Mouse (Mus musculus) midbrain, embryonic 16.5 days (tissue): ENCODE data around the gene Ephb3. TPM values are rescaled to one million over a fixed set of nuclear protein-coding genes. Genes with fewer than 3 reads are reported as not detected.

Source experiments
- ATAC-seq: fragments of 200-750 bp; cut with Nextera tagmentation; 2 replicates; pipeline ENCODE4 v1.8.0; 2017; ENCODE audit warnings: moderate TSS enrichment
- H3K27ac ChIP-seq: fragments of 300-500 bp; sonication (generic); 2 replicates; pipeline ENCODE4 v1.5.1; 2014; ENCODE audit warnings: mild to moderate bottlenecking, low read length, mixed read lengths
- H3K27me3 ChIP-seq: fragments of 300-500 bp; sonication (generic); 2 replicates; pipeline ENCODE4 v1.6.1; 2014; ENCODE audit warnings: low read depth, low read length, mixed read lengths; ENCODE audit not compliant: control insufficient read depth, insufficient read depth
- H3K36me3 ChIP-seq: fragments of 300-500 bp; sonication (generic); 2 replicates; pipeline ENCODE4 v1.6.1; 2014; ENCODE audit warnings: mild to moderate bottlenecking, low read length, moderate library complexity, mixed read lengths; ENCODE audit not compliant: control insufficient read depth, insufficient read depth
- H3K4me1 ChIP-seq: fragments of 300-500 bp; sonication (generic); 2 replicates; pipeline ENCODE4 v1.6.1; 2014; ENCODE audit warnings: mild to moderate bottlenecking, low read length, mixed read lengths; ENCODE audit not compliant: control insufficient read depth, insufficient read depth
- H3K4me2 ChIP-seq: fragments of 300-500 bp; sonication (generic); 2 replicates; pipeline ENCODE4 v1.6.1; 2014; ENCODE audit warnings: mild to moderate bottlenecking, low read length, mixed read lengths
- H3K4me3 ChIP-seq: fragments of 300-500 bp; sonication (generic); 2 replicates; pipeline ENCODE4 v1.5.1; 2014; ENCODE audit warnings: low read depth, mild to moderate bottlenecking, low read length, moderate library complexity, mixed read lengths
- H3K9ac ChIP-seq: fragments of 300-500 bp; sonication (generic); 2 replicates; pipeline ENCODE4 v1.6.1; 2014; ENCODE audit warnings: low read depth, low read length, mixed read lengths
- H3K9me3 ChIP-seq: fragments of 300-500 bp; sonication (generic); replicated peaks from 2 replicates; pipeline ENCODE4 v1.6.1; 2014; ENCODE audit warnings: mild to moderate bottlenecking, low read length, mixed read lengths; ENCODE audit not compliant: control insufficient read depth, poor library complexity, severe bottlenecking
- WGBS: fragments of 180-500 bp; shearing (Covaris S2); extraction: QIAGEN DNeasy Blood & Tissue Kit; methylation state at CpG from one replicate; pipeline ENCODE4 v1.1.7; 2014; 5-methylcytosine and 5-hydroxymethylcytosine counted together
- polyA plus RNA-seq: library from polyadenylated mRNA; unstranded; fragments of >200 nt; fragmentation: Nextera tagmentation; extraction: Ambion mirVana; gene quantifications from 2 replicates; pipeline ENCODE4 v1.2.1, GENCODE M21; 2015

The Ephb3 gene
- polyA plus RNA-seq, 1 experiment from 2014 or later = 11.3 TPM

GRCm38 (mm10) chr16:21212369-21212768, 7.8 kb downstream of the Ephb3 start:
- Histone ChIP-seq H3K9ac (no peak overlapping the region), H3K4me1 (peaks cover 54% of the 10 kb centered on the region), H3K27ac (no peak overlapping the region), H3K4me2 (no peak overlapping the region), H3K4me3 (no peak overlapping the region), H3K36me3 (no peaks in the 10 kb centered on the region), H3K27me3 (no peaks in the 10 kb centered on the region), H3K9me3 (no peaks in the 10 kb centered on the region)
- 5% methylated on average over 1 of the region's 1 CpGs for WGBS
- no peak for ATAC-seq

- Histone ChIP-seq H3K4me1 (peaks cover 44% of the 10 kb centered on the region), H3K4me3 (no peak overlapping the region), H3K27me3 (no peaks in the 10 kb centered on the region), H3K9me3 (no peaks in the 10 kb centered on the region), H3K9ac (no peak overlapping the region), H3K4me2 (no peak overlapping the region), H3K36me3 (no peaks in the 10 kb centered on the region; the same call in 1 of the 2 replicates), H3K27ac (no peak overlapping the region)
- ATAC-seq = no peak
- 96% methylated on average over 7 of the region's 7 CpGs for WGBS
Observed at GRCm38 (mm10) chr16:21213939-21214338, 9.4 kb downstream of the Ephb3 start.

DNA sequence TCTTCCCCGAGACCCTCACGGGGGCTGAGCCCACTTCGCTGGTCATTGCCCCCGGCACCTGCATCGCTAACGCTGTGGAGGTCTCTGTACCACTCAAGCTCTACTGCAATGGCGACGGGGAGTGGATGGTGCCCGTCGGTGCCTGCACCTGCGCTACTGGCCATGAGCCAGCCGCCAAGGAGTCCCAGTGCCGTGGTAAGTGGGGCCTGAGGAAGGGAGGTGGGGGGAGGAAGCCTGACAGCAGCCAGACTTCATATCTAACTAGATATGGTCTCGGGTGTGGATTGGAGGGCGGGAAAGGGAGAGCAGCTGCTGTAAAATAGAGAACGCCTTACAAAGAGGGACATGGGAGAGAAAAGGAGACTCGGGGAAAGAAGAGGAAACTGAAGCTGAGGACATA, 10.2 kb downstream of the Ephb3 start:
- 86% methylated on average over 17 of the region's 17 CpGs for WGBS
- H3K27me3 ChIP-seq = no peaks in the 10 kb centered on the region
- H3K36me3 ChIP-seq = no peaks in the 10 kb centered on the region; the same call in 1 of the 2 replicates
- no peak overlapping the region for H3K4me2 ChIP-seq
- H3K4me1 ChIP-seq = peaks cover 42% of the 10 kb centered on the region
- H3K4me3 ChIP-seq = no peak overlapping the region
- ATAC-seq = no peak
- no peak overlapping the region for H3K27ac ChIP-seq
- H3K9ac ChIP-seq = no peak overlapping the region
- no peaks in the 10 kb centered on the region for H3K9me3 ChIP-seq

DNA sequence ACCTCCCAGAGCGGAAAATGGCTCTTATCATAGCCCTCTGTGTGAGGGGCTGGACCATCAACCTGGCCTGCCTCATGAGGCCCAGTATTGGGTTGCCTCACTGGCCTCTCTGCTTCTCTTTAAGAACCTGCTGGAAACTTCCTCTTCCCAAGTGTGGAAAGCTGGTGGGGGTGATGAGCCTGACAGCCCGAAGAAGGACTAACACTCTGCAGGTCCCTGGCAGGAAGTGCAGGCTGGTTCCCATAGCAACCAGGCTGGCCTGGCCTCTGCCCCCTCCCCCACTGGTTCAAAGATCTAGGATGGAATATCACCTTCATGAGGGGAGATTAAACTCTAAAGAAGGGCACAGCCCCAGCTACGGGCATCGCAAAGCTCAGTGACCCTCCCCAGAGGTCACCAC, 11.5 kb downstream of the Ephb3 start:
- no peak overlapping the region for H3K4me2 ChIP-seq
- H3K9ac ChIP-seq = no peak overlapping the region
- 23% methylated on average over 4 of the region's 4 CpGs for WGBS
- H3K4me1 ChIP-seq = peaks cover 31% of the 10 kb centered on the region
- no peak overlapping the region for H3K27ac ChIP-seq
- no peak overlapping the region for H3K4me3 ChIP-seq
- no peaks in the 10 kb centered on the region for H3K9me3 ChIP-seq
- no peaks in the 10 kb centered on the region for H3K27me3 ChIP-seq
- peaks cover 7% of the 10 kb centered on the region for H3K36me3 ChIP-seq
- peak; percentile 38; the same call in 1 of the 2 replicates for ATAC-seq

DNA sequence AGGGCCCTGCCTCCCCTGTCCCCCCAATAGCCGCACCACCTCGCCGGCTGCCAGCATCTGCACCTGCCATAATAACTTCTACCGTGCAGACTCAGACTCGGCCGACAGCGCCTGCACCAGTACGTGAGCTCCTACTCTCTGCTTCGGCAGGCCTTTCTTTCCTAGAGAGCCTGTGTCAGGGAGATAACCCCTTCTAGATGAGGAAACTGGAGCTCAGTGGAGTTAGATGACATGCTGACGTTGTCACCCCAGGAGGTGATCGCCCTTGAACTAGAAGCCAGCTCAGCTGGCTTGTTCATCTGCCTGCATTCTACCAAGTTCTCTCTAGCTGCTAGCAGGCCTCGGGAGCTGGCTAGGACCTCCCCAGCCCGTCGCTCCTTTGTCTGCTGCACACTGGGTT, 12.7 kb downstream of the Ephb3 start:
- no peak overlapping the region for H3K4me2 ChIP-seq
- no peak overlapping the region for H3K9ac ChIP-seq
- H3K27ac ChIP-seq = no peak overlapping the region
- H3K4me3 ChIP-seq = no peak overlapping the region
- peaks cover 23% of the 10 kb centered on the region for H3K4me1 ChIP-seq
- H3K9me3 ChIP-seq = no peaks in the 10 kb centered on the region
- 85% methylated on average over 14 of the region's 14 CpGs for WGBS
- H3K27me3 ChIP-seq = no peaks in the 10 kb centered on the region
- ATAC-seq = no peak
- peaks cover 9% of the 10 kb centered on the region for H3K36me3 ChIP-seq

DNA sequence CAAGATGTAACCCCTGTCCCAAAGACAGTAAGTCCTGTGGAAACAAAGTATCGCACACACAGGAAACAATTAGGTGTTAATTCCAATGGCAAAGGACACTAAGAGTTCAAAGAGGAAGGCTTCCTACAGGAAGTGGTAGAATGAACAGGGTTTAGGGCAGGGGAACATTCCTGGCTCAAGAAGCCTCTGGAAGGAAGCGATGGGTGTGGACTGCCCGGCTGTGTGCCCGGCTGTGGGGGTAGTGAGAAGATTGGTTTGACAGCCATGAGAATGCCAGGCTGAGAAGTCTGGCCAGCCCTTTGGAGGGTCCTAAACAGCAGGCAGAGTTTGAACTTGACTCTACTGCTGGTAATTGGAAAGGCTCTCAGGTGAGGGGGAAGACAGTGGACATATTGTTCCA, 15.1 kb downstream of the Ephb3 start:
- WGBS = 95% methylated on average over 4 of the region's 4 CpGs
- Histone ChIP-seq H3K27me3 (no peaks in the 10 kb centered on the region), H3K36me3 (peaks cover 13% of the 10 kb centered on the region), H3K9me3 (no peaks in the 10 kb centered on the region), H3K4me3 (no peak overlapping the region), H3K9ac (no peak overlapping the region), H3K27ac (no peak overlapping the region), H3K4me2 (no peak overlapping the region), H3K4me1 (peaks cover 24% of the 10 kb centered on the region)
- no peak for ATAC-seq

DNA sequence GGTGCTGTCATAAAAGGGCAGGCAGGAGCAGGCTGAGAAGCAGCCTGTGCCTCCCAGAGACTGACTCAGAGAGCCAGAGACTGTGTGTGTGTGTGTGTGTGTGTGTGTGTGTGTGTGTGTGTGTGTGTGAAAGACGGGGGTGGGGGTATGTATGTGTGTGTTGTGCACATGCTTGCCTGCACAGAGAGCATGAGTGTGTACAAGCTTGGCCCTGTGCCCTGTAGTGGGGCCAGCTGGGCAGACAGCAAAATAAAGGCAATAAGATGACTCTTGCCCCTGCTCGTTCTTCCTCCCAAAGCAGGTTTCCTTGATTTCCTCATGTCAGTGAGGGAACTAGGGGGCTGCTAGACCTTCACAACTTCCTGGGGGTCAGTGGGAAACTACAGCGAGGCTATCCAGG, 18.5 kb downstream of the Ephb3 start:
- Histone ChIP-seq H3K27ac (no peak overlapping the region), H3K4me3 (no peak overlapping the region), H3K4me2 (no peak overlapping the region), H3K9me3 (no peaks in the 10 kb centered on the region), H3K9ac (no peak overlapping the region), H3K36me3 (peaks cover 13% of the 10 kb centered on the region), H3K27me3 (no peaks in the 10 kb centered on the region), H3K4me1 (peaks cover 8% of the 10 kb centered on the region)
- 76% methylated on average over 2 of the region's 3 CpGs for WGBS
- ATAC-seq = no peak

GRCm38 (mm10) chr16:21224648-21225240, 20.2 kb downstream of the Ephb3 start:
- 18% methylated on average over 4 of the region's 4 CpGs for WGBS
- H3K27me3 ChIP-seq = no peaks in the 10 kb centered on the region

DNA sequence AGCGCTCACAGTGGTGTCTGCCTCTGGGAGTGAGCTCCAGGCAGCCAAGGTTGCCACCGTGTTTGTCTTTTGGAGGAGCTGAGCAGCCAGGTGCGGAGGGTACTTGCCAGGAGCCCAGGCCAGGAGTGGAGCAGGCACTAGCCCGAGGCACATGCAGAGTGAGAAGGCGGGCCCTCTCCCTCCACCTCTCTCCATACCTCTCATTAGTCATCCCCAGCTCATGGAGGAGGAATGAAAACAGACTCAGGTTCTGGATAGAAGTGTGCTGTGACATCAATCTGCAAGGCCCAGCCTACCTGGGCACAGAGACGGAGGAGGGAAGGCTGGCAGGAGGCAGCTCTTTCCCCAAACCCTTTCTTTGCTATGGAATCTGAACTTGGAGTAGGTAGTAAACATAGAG, 22.1 kb downstream of the Ephb3 start:
- WGBS = 78% methylated on average over 6 of the region's 6 CpGs
- Histone ChIP-seq H3K4me2 (no peak overlapping the region), H3K27me3 (no peaks in the 10 kb centered on the region), H3K36me3 (peaks cover 6% of the 10 kb centered on the region), H3K27ac (no peak overlapping the region), H3K9me3 (no peaks in the 10 kb centered on the region), H3K4me3 (no peak overlapping the region), H3K9ac (no peak overlapping the region), H3K4me1 (peaks cover 8% of the 10 kb centered on the region)
- ATAC-seq = no peak

More at GRCm38 (mm10) chr16:21224648-21225240, 20.2 kb downstream of the Ephb3 start:
- Histone ChIP-seq H3K9ac (no peak overlapping the region), H3K36me3 (peaks cover 13% of the 10 kb centered on the region), H3K4me2 (no peak overlapping the region), H3K4me3 (no peak overlapping the region), H3K4me1 (peaks cover 8% of the 10 kb centered on the region), H3K9me3 (no peaks in the 10 kb centered on the region), H3K27ac (peak overlapping the region; percentile 7; the same call in 1 of the 2 replicates)
- ATAC-seq = peak; percentile 64
